Mouse (Mus musculus) spleen, postnatal 14 days (tissue): ENCODE measurements around the gene Oas1g.
"Not testable (repeated sequence)": the region's sequence is repeated elsewhere in the genome, so short reads cannot be mapped to it uniquely, and the experiment has no call there.

ENCODE experiments used
- DNase-seq, 2 experiments: peaks; one replicate each; pipeline ENCODE4 v3.0.0; 2021 to 2022; ENCODE audit warnings: low spot score in 2 of 2

Oas1g gene

GRCm38 (mm10) chr5:120887413-120887812, at the start of gene Oas1g:
Gene Oas1g, minus strand, starts transcription at chr5:120887613.
- DNase-seq = not testable (repeated sequence)

DNA sequence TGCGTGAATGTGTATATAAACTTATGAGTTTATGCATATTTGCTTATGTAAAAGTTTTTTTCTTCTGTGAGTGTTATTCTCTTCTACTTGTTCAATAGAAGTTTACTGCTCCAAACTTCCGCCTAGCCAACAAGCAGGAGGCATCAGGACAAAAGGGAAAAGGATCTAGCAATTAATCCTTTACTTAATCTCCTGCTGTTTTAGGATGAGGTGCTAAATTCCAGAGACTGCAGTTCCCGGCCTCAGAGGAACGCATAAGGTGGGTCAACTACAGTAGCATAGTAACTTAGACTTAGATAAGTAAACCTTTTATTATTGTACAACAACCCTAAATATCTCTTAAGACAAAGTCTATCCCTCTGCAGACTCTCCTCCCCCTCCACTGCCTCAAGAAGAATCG, 46.6 kb upstream of the Oas1g start:
- DNase-seq = no peak

GRCm38 (mm10) chr5:120927036-120927435, 39.6 kb upstream of the Oas1g start:
- no peak for DNase-seq

GRCm38 (mm10) chr5:120926311-120926710, 38.9 kb upstream of the Oas1g start:
- not testable (repeated sequence) for DNase-seq

- DNase-seq = peak in 1 of 2 experiments; percentile 3
These were observed 37.1 kb upstream of the Oas1g start for GRCm38 (mm10) chr5:120924520-120924919.

GRCm38 (mm10) chr5:120923969-120924368, 36.6 kb upstream of the Oas1g start:
- DNase-seq = no peak

- peak in 1 of 2 experiments; percentile 0 for DNase-seq
These were observed 32.9 kb upstream of the Oas1g start for GRCm38 (mm10) chr5:120920296-120920695.

- not testable (repeated sequence) for DNase-seq
These were observed 31.9 kb upstream of the Oas1g start for GRCm38 (mm10) chr5:120919156-120919935.

DNA sequence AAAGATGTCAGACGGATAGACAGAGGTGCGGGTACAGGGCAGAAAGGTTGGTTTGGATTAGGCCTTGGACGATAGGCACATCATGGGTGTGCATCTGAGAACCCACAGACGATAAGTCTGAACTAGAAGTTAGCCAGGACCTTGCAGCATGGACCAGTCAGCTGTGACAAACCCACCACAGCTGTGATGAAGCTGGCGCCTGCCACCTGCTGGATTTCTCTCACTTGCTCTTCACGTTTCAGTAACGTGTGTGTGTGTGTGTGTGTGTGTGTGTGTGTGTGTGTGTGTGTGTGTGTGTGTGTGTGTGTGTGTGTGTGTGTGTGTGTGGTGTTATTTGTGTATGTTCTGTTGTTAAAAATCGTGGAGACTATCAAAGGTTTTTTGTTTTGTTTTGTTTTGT, 26.8 kb upstream of the Oas1g start, which contains the start of gene Oas1d:
Gene Oas1d (plus strand): TSS at position 333 of the 400 bp plus-strand sequence.
- not testable (repeated sequence) for DNase-seq

DNA sequence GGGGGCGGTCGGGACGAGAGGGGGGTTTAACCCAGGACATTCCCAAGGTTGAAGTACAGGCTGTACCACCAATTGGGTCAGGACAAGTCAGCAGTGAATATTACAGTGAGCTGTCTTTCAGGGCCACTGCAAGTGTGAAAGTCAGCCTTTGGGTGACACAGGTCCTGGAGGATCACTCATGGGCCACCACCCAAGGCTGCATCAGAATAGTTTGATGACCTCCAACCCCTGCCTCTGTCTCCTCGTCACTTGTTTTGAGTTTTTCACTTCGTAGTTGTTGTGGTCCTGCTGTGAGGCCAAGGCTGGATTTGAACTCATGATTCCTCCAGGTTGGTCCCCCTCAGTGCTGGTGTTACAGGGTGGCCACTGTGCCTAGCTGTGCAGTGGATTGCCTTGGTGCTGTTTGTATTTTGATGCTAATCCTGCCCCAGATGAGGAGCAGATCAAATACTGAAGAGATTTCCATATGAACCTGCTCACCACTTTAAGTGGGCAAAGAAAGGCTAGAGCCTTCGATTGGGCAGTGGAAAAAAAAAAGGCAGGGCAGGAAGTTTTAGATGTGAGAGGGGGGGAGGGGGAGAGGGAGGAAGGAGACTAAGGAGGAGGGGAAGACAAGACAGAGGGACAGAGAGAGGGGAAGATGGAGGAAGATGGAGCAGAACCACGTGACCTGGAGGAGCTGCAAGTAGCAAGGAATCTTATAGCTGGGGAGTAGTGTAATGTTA, 20.9 kb upstream of the Oas1g start:
- DNase-seq = no peak

DNA sequence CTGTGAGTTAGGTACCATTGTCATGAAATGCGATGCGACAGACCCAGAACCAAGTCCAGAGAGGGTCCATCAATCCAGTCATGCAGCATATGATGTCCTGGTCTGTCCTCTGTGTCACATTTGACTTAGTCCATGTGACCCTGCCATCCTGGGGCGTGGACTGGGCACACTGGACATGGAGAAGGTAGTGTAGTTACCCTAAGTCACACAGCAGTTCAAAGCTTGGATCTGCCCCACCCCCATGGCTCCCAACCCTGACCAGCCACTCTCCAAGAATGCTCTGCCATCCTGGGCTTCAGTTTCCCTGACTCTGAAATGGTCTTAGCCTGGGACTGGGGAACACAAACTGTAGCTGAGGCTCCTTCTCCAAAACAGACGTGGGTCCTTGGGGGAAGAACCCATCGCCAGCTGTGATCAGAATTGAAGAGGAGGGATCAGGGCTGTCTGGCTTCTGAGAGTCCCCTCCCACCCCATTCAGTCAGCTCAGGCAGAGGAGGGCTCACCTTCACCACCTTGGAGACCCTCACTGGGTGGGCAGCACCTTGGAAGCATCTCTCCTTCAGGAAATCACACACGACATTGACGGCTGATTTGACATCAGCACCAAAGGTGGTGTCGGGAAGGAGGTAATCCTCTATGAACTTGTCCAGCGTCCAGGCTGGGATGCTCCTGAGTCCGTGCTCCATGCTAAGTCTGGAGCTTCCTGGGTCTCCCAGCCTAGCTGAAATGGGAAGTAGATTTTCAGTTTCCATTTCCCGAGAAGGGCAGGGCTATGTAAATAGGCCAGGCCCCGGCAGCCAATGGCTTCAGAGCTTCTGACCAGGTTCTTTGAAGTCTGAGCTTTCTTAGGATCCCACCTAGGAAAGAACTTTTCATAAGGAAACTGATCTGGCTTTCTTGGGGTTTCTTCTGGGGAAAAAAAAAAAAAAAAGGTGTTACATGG, 19.6 kb upstream of the Oas1g start, which contains the start of gene Oas1a:
Gene Oas1a (minus strand): TSS at position 731 of the 943 bp plus-strand sequence.
- DNase-seq = not testable (repeated sequence)

GRCm38 (mm10) chr5:120902056-120902455, 14.6 kb upstream of the Oas1g start:
- no peak for DNase-seq

- no peak for DNase-seq
These were observed 13.3 kb upstream of the Oas1g start for GRCm38 (mm10) chr5:120900666-120901065.

- no peak for DNase-seq
These were observed 11.3 kb upstream of the Oas1g start for GRCm38 (mm10) chr5:120898726-120899125.

DNA sequence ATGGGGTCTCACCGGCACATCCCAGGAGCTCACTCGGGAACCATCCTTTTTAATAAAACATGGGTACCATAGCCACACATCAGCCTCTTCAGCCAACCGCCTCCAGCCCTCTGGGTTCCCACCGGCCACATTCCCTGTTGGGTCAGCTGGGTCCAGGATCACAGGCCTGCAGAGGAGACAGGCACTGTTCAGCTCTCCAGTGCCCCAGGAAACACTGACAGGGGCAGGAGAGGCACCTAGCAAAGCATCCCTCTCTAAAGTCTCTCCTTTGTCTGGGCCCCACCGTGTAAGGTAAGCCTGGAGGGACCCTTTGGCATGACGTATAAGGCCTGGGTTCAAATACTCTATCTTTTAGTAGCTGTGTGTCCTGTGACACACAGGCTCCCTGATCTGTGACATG, 10.9 kb upstream of the Oas1g start:
- DNase-seq = no peak

DNA sequence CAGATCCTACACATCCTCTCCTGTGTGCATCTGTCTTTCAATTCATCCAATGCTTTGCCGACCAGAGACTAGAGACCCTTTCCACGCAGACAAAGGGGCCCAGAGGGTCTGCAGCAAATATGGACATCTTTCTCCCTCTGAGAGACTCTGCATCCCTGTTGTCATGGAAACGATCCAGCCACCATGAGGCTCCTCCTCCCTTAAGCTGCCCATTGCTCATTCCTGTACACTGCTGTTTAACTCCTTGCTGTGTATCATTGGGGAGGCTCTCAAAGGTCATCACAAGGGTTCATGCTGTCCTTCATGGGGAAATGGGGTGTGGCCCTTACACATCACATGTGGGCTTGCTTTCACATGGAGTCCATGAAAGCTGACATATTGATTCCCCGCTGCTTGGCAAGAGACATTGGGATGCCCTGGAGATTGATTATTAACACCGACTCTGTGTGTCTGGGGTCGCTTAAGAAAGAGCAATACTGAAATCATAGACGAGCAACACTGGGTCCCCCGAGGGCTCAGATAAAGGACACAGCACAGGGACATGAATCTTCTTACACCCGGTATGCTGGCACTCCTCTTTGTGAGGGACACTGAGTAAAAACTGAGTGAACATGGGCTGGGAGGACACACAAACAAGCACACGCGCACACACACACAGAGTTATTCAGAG, 8.0 kb upstream of the Oas1g start:
- no peak for DNase-seq

DNA sequence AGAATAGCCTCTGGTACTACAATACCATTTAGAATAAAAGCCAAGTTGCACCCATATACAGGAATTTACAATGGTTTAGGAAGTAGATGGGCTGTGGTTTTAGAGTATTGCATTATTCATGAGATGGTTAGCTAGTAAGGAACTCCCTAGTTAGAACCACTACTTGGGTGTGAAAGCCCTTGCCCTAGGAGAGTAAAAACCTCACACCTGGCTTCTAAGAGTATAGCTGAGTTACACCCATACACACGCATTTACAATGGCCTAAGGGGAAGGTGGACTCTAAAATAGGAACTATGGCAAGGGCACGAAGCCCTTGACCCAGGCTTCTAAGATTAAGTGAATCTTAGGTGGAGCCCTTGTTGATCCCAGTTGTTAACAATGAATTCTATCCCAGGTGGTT, 7.3 kb upstream of the Oas1g start:
- DNase-seq = not testable (repeated sequence)

GRCm38 (mm10) chr5:120893866-120894265, 6.5 kb upstream of the Oas1g start:
- not testable (repeated sequence) for DNase-seq

DNA sequence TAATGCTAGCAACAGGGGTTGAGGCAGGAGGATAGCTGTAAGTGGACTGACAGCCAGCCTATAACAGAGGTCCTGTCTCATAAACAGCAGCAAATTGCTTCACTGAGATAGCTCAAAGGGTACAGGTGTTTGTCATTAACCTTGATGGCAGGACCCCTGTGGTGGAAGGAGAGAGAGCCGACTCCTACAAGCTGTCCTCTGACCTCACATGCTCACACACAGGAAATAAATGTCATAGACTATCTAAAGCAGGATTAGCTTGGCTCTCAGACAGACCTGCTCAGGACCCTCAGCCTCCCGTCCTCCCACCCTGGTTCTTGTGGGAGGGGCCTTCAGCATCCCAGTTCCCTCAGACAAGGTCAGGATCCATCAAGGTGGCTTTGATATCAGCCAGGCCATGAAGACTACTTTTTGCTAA, 4.8 kb upstream of the Oas1g start:
- DNase-seq = no peak

- not testable (repeated sequence) for DNase-seq
These were observed 4.3 kb upstream of the Oas1g start for GRCm38 (mm10) chr5:120891566-120892242.
